Mouse (Mus musculus): ENCODE measurements around the gene Atp1b2. TPM values are rescaled to one million over a fixed set of nuclear protein-coding genes. Genes with fewer than 3 reads are reported as not detected.
A peak's percentile ranks its signal among the peaks of the same experiment; 100 is the strongest.

The Atp1b2 gene
- polyA plus RNA-seq, 1 experiment from 2014 or later = 12.2 TPM

DNA sequence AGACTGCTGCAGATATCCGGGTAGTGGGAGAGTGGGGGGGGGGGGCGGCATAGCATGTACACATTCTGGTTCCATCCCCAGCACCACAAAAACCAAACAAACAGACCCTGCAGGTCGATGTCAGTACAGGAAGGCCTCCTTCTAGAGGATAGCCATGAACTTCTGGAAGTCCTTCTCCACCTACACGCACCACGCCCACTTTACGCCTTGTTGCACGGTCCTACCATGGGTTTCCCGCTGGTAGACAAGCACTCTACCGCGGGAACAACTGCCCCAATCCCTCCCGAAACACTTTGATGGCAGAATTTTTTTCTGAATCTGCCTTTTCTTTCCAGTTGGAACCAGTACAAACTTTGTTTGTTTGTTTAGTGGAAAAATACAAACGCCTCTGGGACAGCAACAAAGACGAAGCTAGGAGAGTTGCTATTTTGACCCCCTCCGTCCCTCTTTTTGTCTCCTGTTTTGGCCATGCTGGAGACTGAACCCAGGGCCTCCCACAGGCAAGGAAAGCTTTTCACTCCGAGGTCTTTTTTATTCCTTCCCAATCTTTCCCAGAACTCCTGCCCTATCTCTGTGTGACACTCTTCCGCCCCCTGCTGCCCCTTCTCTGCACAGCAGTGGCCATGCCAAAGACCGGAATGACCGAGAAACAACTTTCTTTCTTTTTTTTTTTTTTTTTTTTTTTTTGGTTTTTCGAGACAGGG lies 8.0 kb upstream of the Atp1b2 start:
- no peak overlapping the region for H3K27ac ChIP-seq (ENCODE audit: low read depth, low read length)
- no peaks in the 10 kb centered on the region for H3K9me3 ChIP-seq (ENCODE audit: control insufficient read depth, low read length)
- 6% methylated on average over 19 of the region's 19 CpGs for WGBS
- peak overlapping the region; percentile 11; the same call in 1 of the 2 replicates for H3K4me2 ChIP-seq
- DNase-seq (ENCODE audit: low spot score, missing footprints) (peak; percentile 98), ATAC-seq (ENCODE audit: low FRiP score) (peak; percentile 66)
- no peak overlapping the region for H3K4me3 ChIP-seq (ENCODE audit: low read depth, low read length)
- no peaks in the 10 kb centered on the region for H3K36me3 ChIP-seq (ENCODE audit: control insufficient read depth, insufficient read depth, low read length)
- no peaks in the 10 kb centered on the region for H3K27me3 ChIP-seq (ENCODE audit: control insufficient read depth, insufficient read depth, low read length)
- peaks cover 4% of the 10 kb centered on the region for H3K4me1 ChIP-seq (ENCODE audit: control insufficient read depth, insufficient read depth, low read length)
- H3K9ac ChIP-seq (ENCODE audit: low read length) = peak overlapping the region; percentile 51

DNA sequence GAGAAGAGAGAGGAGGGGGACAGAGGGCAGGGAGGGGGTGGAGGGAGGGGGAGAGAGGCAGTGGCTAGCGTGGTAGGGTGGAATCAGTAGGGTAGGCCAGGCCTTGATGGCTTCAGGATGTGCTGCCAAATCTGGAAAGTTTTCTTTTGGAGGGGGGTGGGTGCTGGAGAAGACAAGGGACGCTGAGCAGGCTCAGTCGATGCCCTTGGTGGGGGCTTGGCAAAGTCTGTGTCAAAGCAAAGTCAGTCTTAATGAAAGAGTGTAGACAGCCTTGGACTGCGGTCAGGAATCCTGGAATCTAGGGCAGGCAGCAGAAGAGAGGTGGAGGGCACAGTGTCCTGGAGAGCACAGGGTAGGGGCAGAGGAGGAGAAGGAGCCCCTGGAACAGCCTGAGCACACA lies 5.2 kb upstream of the Atp1b2 start:
- H3K4me3 ChIP-seq (ENCODE audit: low read depth, low read length) = no peak overlapping the region
- no peaks in the 10 kb centered on the region for H3K9me3 ChIP-seq (ENCODE audit: control insufficient read depth, low read length)
- 67% methylated on average over 4 of the region's 4 CpGs for WGBS
- DNase-seq (ENCODE audit: low spot score, missing footprints) (no peak), ATAC-seq (ENCODE audit: low FRiP score) (no peak)
- no peak overlapping the region for H3K9ac ChIP-seq (ENCODE audit: low read length)
- H3K27ac ChIP-seq (ENCODE audit: low read depth, low read length) = no peak overlapping the region
- peaks cover 4% of the 10 kb centered on the region for H3K4me1 ChIP-seq (ENCODE audit: control insufficient read depth, insufficient read depth, low read length)
- no peak overlapping the region for H3K4me2 ChIP-seq
- no peaks in the 10 kb centered on the region for H3K36me3 ChIP-seq (ENCODE audit: control insufficient read depth, insufficient read depth, low read length)
- no peaks in the 10 kb centered on the region for H3K27me3 ChIP-seq (ENCODE audit: control insufficient read depth, insufficient read depth, low read length)

DNA sequence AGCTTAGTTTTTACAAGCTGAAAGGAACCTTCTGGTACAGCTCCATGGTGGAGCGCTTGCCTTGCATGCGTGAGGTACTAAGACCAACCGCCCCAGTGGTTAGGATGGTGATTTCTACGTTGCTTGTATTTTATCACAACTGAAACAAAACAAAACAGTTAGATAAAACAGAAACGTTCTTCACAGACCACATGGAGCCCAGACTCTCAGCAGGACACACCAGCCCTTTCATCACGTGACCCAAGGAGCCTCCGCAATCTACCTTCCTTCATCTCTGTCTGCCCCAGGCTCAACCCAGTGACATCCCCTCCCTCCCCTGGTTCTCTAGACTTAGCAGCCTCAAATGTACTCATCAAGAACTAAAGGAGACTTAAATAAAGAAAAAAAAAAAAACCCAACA lies 3.7 kb upstream of the Atp1b2 start:
- Histone ChIP-seq H3K4me2 (no peak overlapping the region), H3K9ac (ENCODE audit: low read length) (no peak overlapping the region)
- WGBS = 66% methylated on average over 7 of the region's 7 CpGs

DNA sequence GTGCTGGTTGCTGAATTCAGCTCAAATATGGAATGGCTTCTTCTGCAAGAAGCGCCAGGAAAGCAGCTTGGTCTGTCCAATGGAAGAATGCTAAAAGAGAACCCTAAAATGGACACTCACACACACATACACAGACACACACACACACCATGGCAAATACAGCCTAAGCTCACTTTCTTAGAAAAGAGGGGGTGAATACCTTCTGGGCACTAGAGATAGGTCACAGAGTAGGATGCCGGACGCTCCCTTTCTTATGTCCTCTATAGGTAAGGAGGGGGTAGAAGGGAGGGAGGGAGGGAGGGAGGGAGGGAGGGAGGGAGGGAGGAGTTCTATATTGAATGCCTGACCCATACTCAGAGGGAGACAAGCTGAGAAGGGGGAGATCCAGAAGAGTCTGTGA lies 2.8 kb upstream of the Atp1b2 start:
- 73% methylated on average over 3 of the region's 3 CpGs for whole genome bisulfite sequencing
- no peak overlapping the region for H3K27ac ChIP-seq (ENCODE audit: low read depth, low read length)

More for the DNA sequence above, 3.7 kb upstream of the Atp1b2 start:
- Histone ChIP-seq H3K4me3 (ENCODE audit: low read depth, low read length) (no peak overlapping the region), H3K27ac (ENCODE audit: low read depth, low read length) (no peak overlapping the region), H3K4me1 (ENCODE audit: control insufficient read depth, insufficient read depth, low read length) (peaks cover 14% of the 10 kb centered on the region), H3K36me3 (ENCODE audit: control insufficient read depth, insufficient read depth, low read length) (no peaks in the 10 kb centered on the region), H3K9me3 (ENCODE audit: control insufficient read depth, low read length) (no peaks in the 10 kb centered on the region), H3K27me3 (ENCODE audit: control insufficient read depth, insufficient read depth, low read length) (no peaks in the 10 kb centered on the region)
- ATAC-seq (ENCODE audit: low FRiP score) = no peak
- no peak for DNase-seq (ENCODE audit: low spot score, missing footprints)

DNA sequence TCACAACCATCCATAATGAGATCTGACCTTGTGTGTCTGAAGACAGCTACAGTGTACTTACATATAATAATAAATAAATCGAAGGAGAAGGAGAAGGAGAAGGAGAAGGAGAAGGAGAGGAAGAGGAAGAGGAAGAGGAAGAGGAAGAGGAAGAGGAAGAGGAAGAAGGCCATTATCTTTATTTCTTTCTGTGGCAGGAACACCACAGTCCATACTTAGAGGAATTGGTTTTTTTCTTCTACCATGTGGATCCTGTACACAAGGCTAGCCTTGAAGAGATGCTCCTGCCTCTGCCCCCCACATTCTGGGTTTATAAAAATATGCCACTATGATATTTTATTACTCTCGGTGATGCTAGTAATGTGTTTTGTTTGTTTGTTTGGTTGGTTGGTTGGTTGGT lies 1.1 kb upstream of the Atp1b2 start:
- Histone ChIP-seq H3K36me3 (ENCODE audit: control insufficient read depth, insufficient read depth, low read length) (no peaks in the 10 kb centered on the region), H3K9ac (ENCODE audit: low read length) (no peak overlapping the region), H3K27me3 (ENCODE audit: control insufficient read depth, insufficient read depth, low read length) (no peaks in the 10 kb centered on the region), H3K4me3 (ENCODE audit: low read depth, low read length) (no peak overlapping the region), H3K4me1 (ENCODE audit: control insufficient read depth, insufficient read depth, low read length) (peaks cover 10% of the 10 kb centered on the region), H3K9me3 (ENCODE audit: control insufficient read depth, low read length) (no peaks in the 10 kb centered on the region), H3K4me2 (no peak overlapping the region), H3K27ac (ENCODE audit: low read depth, low read length) (no peak overlapping the region)
- no peak for DNase-seq (ENCODE audit: low spot score, missing footprints)
- WGBS = 88% methylated on average over 2 of the region's 2 CpGs
- no peak for ATAC-seq (ENCODE audit: low FRiP score)

More for the DNA sequence above, 2.8 kb upstream of the Atp1b2 start:
- ATAC-seq (ENCODE audit: low FRiP score) (no peak), DNase-seq (ENCODE audit: low spot score, missing footprints) (no peak)
- Histone ChIP-seq H3K27me3 (ENCODE audit: control insufficient read depth, insufficient read depth, low read length) (no peaks in the 10 kb centered on the region), H3K4me1 (ENCODE audit: control insufficient read depth, insufficient read depth, low read length) (peaks cover 10% of the 10 kb centered on the region), H3K4me3 (ENCODE audit: low read depth, low read length) (no peak overlapping the region), H3K9me3 (ENCODE audit: control insufficient read depth, low read length) (no peaks in the 10 kb centered on the region), H3K9ac (ENCODE audit: low read length) (no peak overlapping the region), H3K36me3 (ENCODE audit: control insufficient read depth, insufficient read depth, low read length) (no peaks in the 10 kb centered on the region), H3K4me2 (no peak overlapping the region)

DNA sequence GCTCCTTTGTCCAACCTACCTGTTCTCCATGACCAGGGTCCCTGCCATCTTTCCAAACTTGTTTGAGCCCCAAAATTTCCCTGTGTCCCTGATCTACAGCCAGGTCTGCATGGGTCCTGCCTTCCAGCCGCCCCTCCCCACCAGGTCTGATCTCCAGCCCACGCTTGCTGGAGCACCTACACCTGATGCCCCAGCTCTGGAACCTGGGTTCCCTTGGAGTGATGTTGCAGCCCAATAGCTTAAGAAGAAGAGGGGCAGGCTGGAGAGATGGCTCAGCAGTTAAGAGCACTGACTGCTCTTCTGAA lies 701 bp upstream of the Atp1b2 start:
- peaks cover 10% of the 10 kb centered on the region for H3K4me1 ChIP-seq (ENCODE audit: control insufficient read depth, insufficient read depth, low read length)
- H3K4me3 ChIP-seq (ENCODE audit: low read depth, low read length) = peak overlapping the region; percentile 58; the same call in 1 of the 2 replicates
- no peak for ATAC-seq (ENCODE audit: low FRiP score)
- DNase-seq (ENCODE audit: low spot score, missing footprints) = no peak
- no peaks in the 10 kb centered on the region for H3K27me3 ChIP-seq (ENCODE audit: control insufficient read depth, insufficient read depth, low read length)
- H3K9me3 ChIP-seq (ENCODE audit: control insufficient read depth, low read length) = no peaks in the 10 kb centered on the region
- WGBS = 49% methylated on average over 2 of the region's 2 CpGs
- no peaks in the 10 kb centered on the region for H3K36me3 ChIP-seq (ENCODE audit: control insufficient read depth, insufficient read depth, low read length)
- peak overlapping the region; percentile 6; the same call in 1 of the 2 replicates for H3K9ac ChIP-seq (ENCODE audit: low read length)
- peak overlapping the region; percentile 100 for H3K4me2 ChIP-seq
- H3K27ac ChIP-seq (ENCODE audit: low read depth, low read length) = no peak overlapping the region

DNA sequence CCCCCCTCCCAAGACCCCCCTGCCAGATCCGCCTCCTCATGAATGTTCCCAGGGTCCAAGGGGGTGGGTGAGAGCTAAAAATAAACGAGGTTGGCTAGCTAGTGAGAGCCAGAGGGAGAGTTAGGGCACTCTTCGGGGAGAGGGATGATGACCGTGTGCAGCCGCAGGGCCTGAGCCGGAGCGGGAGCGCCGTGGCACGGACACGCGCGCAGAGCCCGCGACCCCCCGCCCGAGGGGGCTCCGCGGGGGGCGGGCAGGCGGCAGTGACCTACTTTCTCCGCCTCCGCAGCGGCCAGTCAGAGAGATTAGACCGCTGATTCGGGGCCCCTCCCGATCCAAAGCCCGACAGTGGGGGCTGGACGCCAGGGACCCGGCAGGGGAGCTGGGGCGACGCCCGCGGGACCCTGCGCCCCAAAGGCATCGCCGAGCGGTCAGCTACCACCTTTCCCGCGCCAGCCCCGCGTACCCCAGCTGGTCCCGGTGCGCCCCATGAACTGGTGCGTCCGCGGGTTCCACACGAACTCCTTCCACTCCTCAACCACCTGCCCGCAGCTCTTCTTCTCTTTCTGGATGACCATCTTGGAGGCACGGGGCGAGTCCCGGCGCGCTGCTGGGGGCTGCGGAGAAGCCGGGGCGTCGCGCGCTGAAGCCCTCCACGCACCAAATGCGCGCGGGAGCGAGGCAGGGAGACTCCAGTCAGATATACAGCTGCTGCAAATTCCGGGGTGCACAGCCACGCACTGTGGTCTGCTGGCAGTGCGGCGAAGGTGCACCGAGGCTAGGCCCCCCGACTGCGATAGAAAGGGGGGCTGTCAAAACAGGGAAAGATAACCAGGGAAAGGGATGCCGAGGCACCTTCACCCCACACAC lies 712 bp downstream of the Atp1b2 start:
- H3K4me1 ChIP-seq (ENCODE audit: control insufficient read depth, insufficient read depth, low read length) = peaks cover 16% of the 10 kb centered on the region
- no peak overlapping the region for H3K27ac ChIP-seq (ENCODE audit: low read depth, low read length)
- DNase-seq (ENCODE audit: low spot score, missing footprints) = peak; percentile 94
- H3K27me3 ChIP-seq (ENCODE audit: control insufficient read depth, insufficient read depth, low read length) = no peaks in the 10 kb centered on the region
- H3K4me3 ChIP-seq (ENCODE audit: low read depth, low read length) = peak overlapping the region; percentile 58
- 1% methylated on average over 38 of the region's 73 CpGs for WGBS
- H3K36me3 ChIP-seq (ENCODE audit: control insufficient read depth, insufficient read depth, low read length) = no peaks in the 10 kb centered on the region
- H3K9ac ChIP-seq (ENCODE audit: low read length) = peak overlapping the region; percentile 71
- no peaks in the 10 kb centered on the region for H3K9me3 ChIP-seq (ENCODE audit: control insufficient read depth, low read length)
- peak overlapping the region; percentile 100 for H3K4me2 ChIP-seq
- ATAC-seq (ENCODE audit: low FRiP score) = peak; percentile 63

DNA sequence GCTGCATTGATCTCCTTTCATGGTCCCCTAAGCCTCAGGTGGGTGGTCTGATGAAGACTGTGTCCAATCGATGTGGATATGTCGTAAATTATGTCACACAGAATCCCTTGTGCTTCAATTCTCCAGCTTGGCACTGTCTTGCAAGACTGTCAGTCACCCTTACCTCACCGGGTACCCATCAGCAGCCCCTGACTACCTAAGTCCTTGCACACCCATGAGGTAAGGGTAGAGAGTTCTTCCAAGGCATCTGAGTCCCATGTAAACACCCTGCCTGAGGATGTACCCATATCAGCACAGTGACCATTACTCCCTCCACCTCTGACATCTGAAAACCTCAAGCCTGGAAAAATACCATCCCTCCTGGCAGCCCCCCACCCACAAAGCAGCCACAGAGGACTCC lies 1.4 kb downstream of the Atp1b2 start:
- Histone ChIP-seq H3K4me2 (peak overlapping the region; percentile 100), H3K4me3 (ENCODE audit: low read depth, low read length) (peak overlapping the region; percentile 58), H3K9me3 (ENCODE audit: control insufficient read depth, low read length) (no peaks in the 10 kb centered on the region), H3K36me3 (ENCODE audit: control insufficient read depth, insufficient read depth, low read length) (no peaks in the 10 kb centered on the region), H3K27me3 (ENCODE audit: control insufficient read depth, insufficient read depth, low read length) (no peaks in the 10 kb centered on the region), H3K4me1 (ENCODE audit: control insufficient read depth, insufficient read depth, low read length) (peaks cover 23% of the 10 kb centered on the region), H3K27ac (ENCODE audit: low read depth, low read length) (no peak overlapping the region), H3K9ac (ENCODE audit: low read length) (peak overlapping the region; percentile 71; the same call in 1 of the 2 replicates)
- WGBS = 63% methylated on average over 3 of the region's 3 CpGs
- peak; percentile 89 for DNase-seq (ENCODE audit: low spot score, missing footprints)
- no peak for ATAC-seq (ENCODE audit: low FRiP score)

DNA sequence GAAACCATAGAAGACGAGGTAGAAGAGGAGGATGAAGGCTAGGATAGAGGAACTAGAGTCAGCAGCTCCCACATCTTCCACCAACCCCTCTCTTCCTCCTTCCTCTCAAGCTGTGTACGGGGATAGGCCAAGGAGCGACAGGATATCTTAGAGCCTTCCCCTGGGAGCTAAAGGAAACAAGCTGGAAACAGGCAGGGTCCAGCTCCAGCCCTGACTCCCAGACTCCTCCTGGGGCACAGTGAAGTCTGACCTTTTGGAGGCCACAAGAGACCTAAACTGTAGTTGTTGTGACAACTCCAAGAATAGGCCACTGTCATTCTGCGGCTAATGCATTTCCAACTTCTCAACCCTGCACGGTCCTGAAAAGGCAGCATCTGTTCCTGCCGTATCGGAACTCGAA lies 2.2 kb downstream of the Atp1b2 start:
- Histone ChIP-seq H3K4me3 (ENCODE audit: low read depth, low read length) (no peak overlapping the region), H3K4me2 (no peak overlapping the region), H3K9me3 (ENCODE audit: control insufficient read depth, low read length) (no peaks in the 10 kb centered on the region), H3K9ac (ENCODE audit: low read length) (no peak overlapping the region), H3K27ac (ENCODE audit: low read depth, low read length) (no peak overlapping the region), H3K36me3 (ENCODE audit: control insufficient read depth, insufficient read depth, low read length) (no peaks in the 10 kb centered on the region), H3K4me1 (ENCODE audit: control insufficient read depth, insufficient read depth, low read length) (peaks cover 25% of the 10 kb centered on the region), H3K27me3 (ENCODE audit: control insufficient read depth, insufficient read depth, low read length) (no peaks in the 10 kb centered on the region)
- DNase-seq (ENCODE audit: low spot score, missing footprints) (no peak), ATAC-seq (ENCODE audit: low FRiP score) (no peak)
- WGBS = 83% methylated on average over 8 of the region's 8 CpGs
